Mouse (Mus musculus) embryonic fibroblast, embryonic 13.5 days (primary cell): Measurements from ENCODE around the gene Unc119. TPM values are rescaled to one million over a fixed set of nuclear protein-coding genes. Genes with fewer than 3 reads are reported as not detected.

Experiments used
- H3K27ac ChIP-seq: 2 replicates; pipeline ENCODE4 v1.5.1; 2012; ENCODE audit warnings: low read length, control low read depth, inconsistent platforms; ENCODE audit not compliant: insufficient read depth
- H3K4me1 ChIP-seq: 2 replicates; pipeline ENCODE4 v1.6.1; 2011; ENCODE audit warnings: low read length; ENCODE audit not compliant: control insufficient read depth, insufficient read depth
- H3K4me3 ChIP-seq: 2 replicates; pipeline ENCODE4 v1.5.1; 2011; ENCODE audit warnings: mild to moderate bottlenecking, control low read depth, low read length; ENCODE audit not compliant: insufficient read depth
- CTCF ChIP-seq: IDR thresholded peaks from 2 replicates; pipeline ENCODE4 v1.5.1; 2011; ENCODE audit warnings: mild to moderate bottlenecking, control low read depth, low read length, moderate library complexity, borderline replicate concordance; ENCODE audit not compliant: insufficient read depth
- POLR2A ChIP-seq: IDR thresholded peaks from 2 replicates; pipeline ENCODE4 v1.6.1; 2011; ENCODE audit warnings: low read depth, mild to moderate bottlenecking, control low read depth, low read length, moderate library complexity
- polyA plus RNA-seq: library from polyadenylated mRNA; stranded (reverse); fragments of >200 nt; gene quantifications from 2 replicates; pipeline ENCODE4 v1.2.4, GENCODE M21; 2011; ENCODE audit warnings: low read depth; ENCODE audit not compliant: missing spikeins, insufficient read length

Gene Unc119
- polyA plus RNA-seq: 14.4 and 19.2 TPM in 2 replicates

DNA sequence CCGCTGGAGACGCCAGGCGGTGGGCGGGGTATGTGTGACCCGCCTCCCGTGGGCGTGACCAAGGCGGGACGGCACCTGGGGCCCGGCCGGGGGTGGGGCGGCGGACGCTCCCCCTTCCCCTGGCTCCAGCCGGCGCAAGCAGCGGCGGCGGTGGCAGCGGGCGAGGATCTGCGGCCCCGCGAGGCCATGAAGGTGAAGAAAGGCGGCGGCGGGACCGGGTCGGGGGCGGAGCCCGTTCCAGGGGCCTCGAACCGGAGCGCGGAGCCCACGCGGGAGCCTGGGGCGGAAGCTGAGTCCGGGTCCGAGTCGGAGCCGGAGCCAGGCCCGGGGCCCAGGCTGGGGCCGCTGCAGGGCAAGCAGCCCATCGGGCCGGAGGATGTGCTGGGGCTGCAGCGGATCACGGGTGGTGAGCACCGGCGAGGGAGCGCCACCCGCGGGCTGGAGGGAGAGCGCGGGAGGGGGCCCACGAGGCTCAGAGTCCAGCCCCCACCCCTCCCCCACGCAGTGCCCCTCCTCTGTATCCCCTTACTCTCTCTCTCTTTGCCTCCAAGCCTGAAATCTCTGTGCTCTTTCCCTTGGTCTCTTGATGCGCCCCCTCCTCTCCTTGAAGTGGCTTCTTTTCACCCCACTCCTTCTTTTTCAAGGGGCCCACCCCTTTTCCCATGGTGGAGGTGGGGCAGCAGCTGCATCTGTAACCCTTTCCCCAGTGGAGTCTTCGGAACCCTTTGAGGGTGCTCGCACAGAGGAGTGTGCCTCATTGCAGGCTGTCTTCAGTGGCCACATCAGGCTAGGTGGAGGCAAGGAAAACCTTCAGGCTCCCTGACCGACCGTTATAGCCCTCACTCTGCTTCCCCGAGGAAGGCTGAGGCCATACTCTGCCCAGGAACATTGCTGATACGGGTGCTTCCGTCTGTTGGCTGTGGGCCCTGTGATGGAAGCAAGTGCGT, at the start of gene Unc119:
Unc119 (plus strand) TSS at position 102 of the 947 bp plus-strand sequence.
- H3K4me3 ChIP-seq: peak within 1 kb of the TSS; percentile 46
- TF ChIP-seq CTCF (no peak), POLR2A (peak; percentile 75)
- H3K27ac ChIP-seq: no peak within 1 kb of the TSS
- no peaks in the 10 kb centered on the region for H3K4me1 ChIP-seq

- H3K27ac ChIP-seq: no peak overlapping the region
- H3K4me1 ChIP-seq: no peaks in the 10 kb centered on the region
- no peak overlapping the region for H3K4me3 ChIP-seq
- TF ChIP-seq POLR2A (no peak), CTCF (no peak)
Observed at GRCm38 (mm10) chr11:78294585-78294984, 48.7 kb upstream of the Unc119 start.

- TF ChIP-seq POLR2A (no peak), CTCF (no peak)
- Histone ChIP-seq H3K4me3 (peak overlapping the region; percentile 34), H3K27ac (peak overlapping the region; percentile 78), H3K4me1 (no peaks in the 10 kb centered on the region)
Observed at GRCm38 (mm10) chr11:78300917-78301316, 42.4 kb upstream of the Unc119 start.

DNA sequence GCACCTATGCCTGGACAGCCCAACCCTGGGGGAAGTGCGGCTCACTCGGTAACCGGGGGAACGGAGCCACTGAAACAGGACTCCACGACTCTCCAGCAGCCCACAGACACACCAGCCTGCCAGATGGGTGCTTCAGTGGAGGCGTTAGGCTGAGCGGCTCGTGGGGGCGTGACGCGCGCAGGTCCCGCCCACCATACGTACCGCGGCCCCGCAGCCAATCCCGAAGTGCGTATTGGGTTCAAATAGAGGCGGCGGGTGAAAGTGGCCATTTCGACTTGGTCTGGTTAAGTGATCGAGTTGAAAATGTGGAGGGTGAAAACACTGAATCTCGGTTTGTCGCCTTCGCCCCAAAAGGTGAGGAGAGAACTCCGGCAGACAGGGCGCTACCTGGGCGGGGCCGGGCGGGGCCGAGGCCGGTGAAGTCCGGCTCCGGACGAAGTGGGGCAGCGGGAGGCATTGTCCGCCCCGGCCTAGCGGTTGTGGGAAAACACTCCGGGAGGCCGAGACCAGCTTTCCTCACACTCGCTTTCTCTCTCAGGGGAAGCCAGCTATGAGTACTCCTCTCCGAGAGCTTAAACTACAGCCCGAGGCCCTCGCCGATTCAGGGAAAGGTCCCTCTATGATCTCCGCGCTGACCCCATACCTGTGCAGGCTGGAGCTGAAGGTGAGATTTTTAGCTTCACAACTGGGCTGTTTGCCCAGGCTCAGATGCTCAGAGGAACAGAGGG, 41.8 kb upstream of the Unc119 start, which contains the start of gene Spag5:
Spag5 (plus strand) TSS at position 173 of the 728 bp plus-strand sequence.
- Histone ChIP-seq H3K4me3 (peak within 1 kb of the TSS; percentile 65), H3K27ac (peak within 1 kb of the TSS; percentile 78), H3K4me1 (no peaks in the 10 kb centered on the region; the same call in 1 of the 2 replicates)
- TF ChIP-seq POLR2A (peak; percentile 87), CTCF (no peak)

DNA sequence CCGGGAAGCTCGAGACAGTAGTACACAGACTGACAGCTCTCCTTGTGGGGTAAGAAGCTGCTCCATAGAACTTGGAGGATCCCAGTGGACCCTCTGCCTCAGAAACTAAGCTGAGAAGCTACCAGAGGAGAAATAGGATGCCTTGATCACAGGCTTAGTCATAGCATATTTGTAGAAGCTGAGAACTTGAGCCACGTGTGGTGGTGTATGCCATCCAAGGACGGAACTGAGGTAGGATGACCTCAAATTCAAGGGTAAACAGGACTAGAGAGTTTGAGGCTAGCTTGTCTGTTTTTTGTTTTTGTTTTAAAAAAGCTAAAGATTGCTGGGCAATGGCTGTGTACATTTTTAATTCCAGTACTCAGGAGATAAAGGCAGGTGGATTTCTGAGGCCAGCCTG, 38.0 kb upstream of the Unc119 start:
- TF ChIP-seq POLR2A (no peak), CTCF (no peak)
- H3K4me1 ChIP-seq: peaks cover 3% of the 10 kb centered on the region
- no peak overlapping the region for H3K27ac ChIP-seq
- no peak overlapping the region for H3K4me3 ChIP-seq

DNA sequence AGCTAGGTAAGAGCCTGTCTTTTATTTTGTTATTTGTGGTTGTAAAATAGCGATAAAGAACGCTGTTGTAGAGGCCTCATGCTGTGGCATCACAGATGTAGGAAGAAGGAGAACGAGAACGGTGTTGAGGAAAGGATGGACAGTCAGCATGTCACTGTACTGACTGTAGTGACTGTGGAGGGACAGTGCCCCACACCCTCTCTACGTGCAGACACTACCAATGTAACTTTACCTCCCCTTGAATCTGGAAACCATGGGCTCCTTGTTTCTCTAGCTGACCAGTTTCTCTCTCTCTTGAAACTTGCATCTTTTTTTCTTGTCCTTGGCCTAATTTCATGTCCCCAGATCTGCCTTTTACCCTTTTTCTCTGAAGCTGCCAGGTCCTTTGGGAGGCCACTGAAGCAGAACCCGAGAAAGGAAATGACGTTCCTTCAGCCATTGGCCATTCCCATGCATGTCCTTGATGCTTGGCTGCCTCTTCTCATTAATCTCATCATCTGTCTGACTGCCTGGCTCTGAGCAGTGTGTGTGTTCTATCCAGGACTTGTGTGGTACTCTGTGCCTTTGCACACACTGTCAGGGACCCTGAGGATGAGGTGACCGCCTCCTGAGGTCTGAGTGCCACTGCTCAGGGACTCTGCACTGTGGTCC, 32.3 kb upstream of the Unc119 start:
- no peak overlapping the region for H3K27ac ChIP-seq
- H3K4me3 ChIP-seq: no peak overlapping the region
- no peak for TF ChIP-seq POLR2A
- no peak for TF ChIP-seq CTCF
- H3K4me1 ChIP-seq: peaks cover 3% of the 10 kb centered on the region

DNA sequence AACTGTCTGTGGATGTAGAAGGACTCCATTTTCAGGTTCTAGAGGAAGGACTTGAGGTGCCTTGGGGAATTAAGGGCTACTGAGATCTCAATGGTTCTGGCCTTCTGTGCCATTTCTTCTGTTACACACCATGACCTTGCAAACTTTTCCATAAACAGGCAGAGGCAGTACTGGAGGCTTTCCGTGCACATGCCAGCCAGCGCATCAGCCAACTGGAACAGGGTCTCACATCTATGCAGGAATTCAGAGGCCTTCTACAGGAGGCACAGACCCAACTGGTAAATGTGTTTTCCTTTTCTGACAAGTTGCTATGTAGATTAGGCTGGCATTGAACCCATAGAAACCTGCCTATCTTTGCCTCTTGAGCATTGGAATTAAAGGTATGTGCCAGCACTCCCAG, 29.6 kb upstream of the Unc119 start:
- no peak for TF ChIP-seq POLR2A
- TF ChIP-seq CTCF: no peak
- Histone ChIP-seq H3K4me3 (no peak overlapping the region), H3K4me1 (no peaks in the 10 kb centered on the region), H3K27ac (no peak overlapping the region)

- TF ChIP-seq CTCF: no peak
- H3K27ac ChIP-seq: no peak overlapping the region
- H3K4me3 ChIP-seq: no peak overlapping the region
Observed at GRCm38 (mm10) chr11:78318411-78318810, 24.9 kb upstream of the Unc119 start.

DNA sequence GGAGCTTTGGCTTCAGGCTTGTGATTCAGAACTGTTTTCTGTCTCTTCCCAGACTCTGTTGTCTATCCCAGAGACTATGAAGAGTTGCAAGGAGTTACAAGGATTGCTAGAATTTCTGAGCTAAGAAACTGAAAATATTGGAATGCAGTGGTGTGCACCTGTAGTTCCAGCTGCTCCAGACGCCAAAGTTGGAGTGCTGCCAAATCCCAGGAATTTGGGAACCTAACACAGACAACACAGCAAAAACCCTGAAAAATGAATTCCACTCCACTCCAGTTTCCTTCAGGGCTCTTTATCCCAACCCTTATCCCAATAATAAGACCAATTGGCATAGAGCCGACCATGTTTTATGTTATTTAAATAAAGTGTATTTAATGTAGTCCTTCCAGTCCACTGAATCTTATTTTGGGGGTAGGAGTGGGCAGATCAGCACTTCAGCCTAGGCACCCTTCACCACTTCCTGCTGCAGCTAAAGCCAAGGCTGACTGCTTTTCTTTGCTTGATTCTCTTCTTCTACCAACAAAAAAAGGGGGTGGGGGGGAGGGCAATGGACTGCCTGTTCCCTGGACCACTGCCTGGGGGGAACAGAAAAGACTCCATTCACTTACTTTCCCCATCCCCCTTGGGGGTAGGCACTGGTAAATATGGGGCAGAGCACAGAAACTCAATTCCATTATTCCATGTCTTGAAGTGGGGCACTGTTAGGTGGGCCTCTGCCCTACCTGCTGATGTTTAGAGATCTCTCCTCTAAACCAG, 21.0 kb upstream of the Unc119 start:
- Histone ChIP-seq H3K27ac (no peak overlapping the region), H3K4me3 (no peak overlapping the region), H3K4me1 (no peaks in the 10 kb centered on the region)
- TF ChIP-seq POLR2A (no peak), CTCF (no peak)

More at GRCm38 (mm10) chr11:78318411-78318810, 24.9 kb upstream of the Unc119 start:
- no peaks in the 10 kb centered on the region for H3K4me1 ChIP-seq
